Mouse (Mus musculus) CH12.LX (cell line): ENCODE measurements around the gene Vasp.

Experiments used
- CTCF ChIP-seq, 2 experiments: IDR thresholded peaks in 1 of 2; conservative IDR thresholded peaks in 1 of 2; 2 replicates each; pipeline ENCODE4 v1.5.1; 2011 to 2012; ENCODE audit warnings: low read depth in 2 of 2, low read length in 2 of 2, improper control_type of control experiment in 1 of 2, inconsistent platforms in 1 of 2, mild to moderate bottlenecking in 1 of 2, moderate library complexity in 1 of 2
- E2F4 ChIP-seq: IDR thresholded peaks from 2 replicates; pipeline ENCODE4 v1.6.1; 2011; ENCODE audit warnings: low read depth, low read length, improper control_type of control experiment; ENCODE audit not compliant: insufficient replicate concordance
- EP300 ChIP-seq: IDR thresholded peaks from 2 replicates; pipeline ENCODE4 v1.6.1; 2011; ENCODE audit warnings: low read length, improper control_type of control experiment
- ETS1 ChIP-seq: conservative IDR thresholded peaks from 2 replicates; pipeline ENCODE4 v1.6.1; 2012; ENCODE audit warnings: low read depth, mild to moderate bottlenecking, inconsistent platforms, low read length, improper control_type of control experiment, moderate library complexity
- GABPA ChIP-seq: IDR thresholded peaks from 2 replicates; pipeline ENCODE4 v1.6.1; 2012; ENCODE audit warnings: low read depth, low read length, improper control_type of control experiment, inconsistent platforms; ENCODE audit not compliant: insufficient replicate concordance
- KAT2A ChIP-seq: IDR thresholded peaks from 2 replicates; pipeline ENCODE4 v1.6.1; 2012; ENCODE audit warnings: low read length, improper control_type of control experiment, inconsistent platforms; ENCODE audit not compliant: insufficient replicate concordance
- NELFE ChIP-seq: IDR thresholded peaks from 2 replicates; pipeline ENCODE4 v1.6.1; 2011; ENCODE audit warnings: low read depth, low read length, improper control_type of control experiment
- POLR2A ChIP-seq: IDR thresholded peaks from 2 replicates; pipeline ENCODE4 v1.6.1; 2011; ENCODE audit warnings: low read depth, mild to moderate bottlenecking, improper control_type of control experiment, low read length
- POLR2AphosphoS2 ChIP-seq: IDR thresholded peaks from 2 replicates; pipeline ENCODE4 v1.6.1; 2011; ENCODE audit warnings: low read depth, low read length, improper control_type of control experiment
- RAD21 ChIP-seq: IDR thresholded peaks from 2 replicates; pipeline ENCODE4 v1.6.1; 2011; ENCODE audit warnings: low read depth, mild to moderate bottlenecking, low read length, improper control_type of control experiment, moderate library complexity
- UBTF ChIP-seq: IDR thresholded peaks from 2 replicates; pipeline ENCODE4 v1.6.1; 2012; ENCODE audit warnings: low read depth, mild to moderate bottlenecking, inconsistent platforms, low read length, improper control_type of control experiment, moderate library complexity
- ZNF384 ChIP-seq: IDR thresholded peaks from 2 replicates; pipeline ENCODE4 v1.6.1; 2012; ENCODE audit warnings: low read depth, low read length, improper control_type of control experiment, inconsistent platforms

DNA sequence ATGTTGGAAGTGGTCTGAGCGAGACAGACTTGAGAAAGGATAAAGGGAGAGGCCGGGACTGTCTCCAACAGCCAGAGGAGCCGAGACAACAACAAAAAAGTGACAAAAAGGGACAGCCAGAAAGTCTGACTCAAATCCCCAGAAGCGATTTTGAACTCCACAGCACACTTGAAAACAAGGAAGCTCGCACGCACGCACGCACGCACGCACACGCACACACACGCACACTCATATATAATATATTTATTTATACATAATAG, 31.4 kb upstream of the Vasp start:
- TF ChIP-seq EP300 (no peak), CTCF (conservative IDR thresholded peaks at IDR 0.05 in 1 of 2, IDR thresholded peaks at IDR 0.05 in 1 of 2; ENCODE audit: low read depth in 2 of 2, low read length in 2 of 2) (no peak), ZNF384 (no peak), RAD21 (no peak), KAT2A (no peak), E2F4 (no peak), POLR2AphosphoS2 (no peak), GABPA (no peak), POLR2A (no peak), NELFE (no peak), UBTF (no peak), ETS1 (no peak)
